Mouse (Mus musculus) heart, postnatal 0 days (tissue): ENCODE results near the gene E130114P18Rik.

Experiments used
- CTCF ChIP-seq: IDR thresholded peaks from 2 replicates; pipeline ENCODE4 v1.5.1; 2016; ENCODE audit warnings: antibody characterized with exemption, control low read depth, low read depth
- EP300 ChIP-seq: IDR thresholded peaks from 2 replicates; pipeline ENCODE4 v1.6.1; 2016; ENCODE audit warnings: antibody characterized with exemption, low read depth

GRCm38 (mm10) chr4:97575447-97575846, 202.4 kb downstream of the E130114P18Rik start:
- TF ChIP-seq EP300 (no peak), CTCF (no peak)
